Mouse (Mus musculus): ENCODE measurements around the gene Cfl1. TPM values are rescaled to one million over a fixed set of nuclear protein-coding genes. Genes with fewer than 3 reads are reported as not detected.

Cfl1 gene
- polyA plus RNA-seq, 1 experiment from 2014 or later, result 3,308 TPM

DNA sequence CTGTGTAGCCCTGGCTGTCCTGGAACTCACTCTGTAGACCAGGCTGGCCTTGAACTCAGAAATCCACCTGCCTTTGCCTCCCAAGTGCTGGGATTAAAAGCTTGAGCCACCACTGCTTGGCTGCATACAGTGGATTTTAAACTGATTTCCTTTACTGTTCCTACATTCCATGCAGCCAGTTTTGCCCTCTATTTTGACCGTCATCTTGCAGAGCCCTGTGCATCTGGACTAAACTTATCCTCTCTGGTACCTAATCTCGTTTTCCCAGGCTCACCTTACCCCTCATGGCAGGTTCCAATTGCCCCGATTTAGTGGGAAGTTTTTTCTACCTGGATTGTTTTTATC lies 22.7 kb downstream of the Cfl1 start:
- H3K9ac ChIP-seq (replicated peaks; ENCODE audit: low read length), result no peak overlapping the region
- H3K4me3 ChIP-seq (ENCODE audit: low read depth, low read length), result no peak overlapping the region
- WGBS, result 86% methylated on average over 3 of the region's 3 CpGs
- H3K27me3 ChIP-seq (ENCODE audit: control insufficient read depth, insufficient read depth, low read length), result no peaks in the 10 kb centered on the region
- no peaks in the 10 kb centered on the region for H3K9me3 ChIP-seq (replicated peaks; ENCODE audit: control insufficient read depth, low read length)
- ATAC-seq (replicated peaks; ENCODE audit: insufficient number of reproducible peaks, low FRiP score, low TSS enrichment, low read depth), result no peak
- no peak for DNase-seq (ENCODE audit: low spot score)
- no peaks in the 10 kb centered on the region for H3K4me1 ChIP-seq (ENCODE audit: control insufficient read depth, insufficient read depth, low read length)
- no peak overlapping the region for H3K27ac ChIP-seq (replicated peaks; ENCODE audit: low read depth, low read length)
- no peaks in the 10 kb centered on the region for H3K36me3 ChIP-seq (replicated peaks; ENCODE audit: control insufficient read depth, insufficient read depth, low read depth, low read length)
- H3K4me2 ChIP-seq (ENCODE audit: low read depth, low read length), result no peak overlapping the region

DNA sequence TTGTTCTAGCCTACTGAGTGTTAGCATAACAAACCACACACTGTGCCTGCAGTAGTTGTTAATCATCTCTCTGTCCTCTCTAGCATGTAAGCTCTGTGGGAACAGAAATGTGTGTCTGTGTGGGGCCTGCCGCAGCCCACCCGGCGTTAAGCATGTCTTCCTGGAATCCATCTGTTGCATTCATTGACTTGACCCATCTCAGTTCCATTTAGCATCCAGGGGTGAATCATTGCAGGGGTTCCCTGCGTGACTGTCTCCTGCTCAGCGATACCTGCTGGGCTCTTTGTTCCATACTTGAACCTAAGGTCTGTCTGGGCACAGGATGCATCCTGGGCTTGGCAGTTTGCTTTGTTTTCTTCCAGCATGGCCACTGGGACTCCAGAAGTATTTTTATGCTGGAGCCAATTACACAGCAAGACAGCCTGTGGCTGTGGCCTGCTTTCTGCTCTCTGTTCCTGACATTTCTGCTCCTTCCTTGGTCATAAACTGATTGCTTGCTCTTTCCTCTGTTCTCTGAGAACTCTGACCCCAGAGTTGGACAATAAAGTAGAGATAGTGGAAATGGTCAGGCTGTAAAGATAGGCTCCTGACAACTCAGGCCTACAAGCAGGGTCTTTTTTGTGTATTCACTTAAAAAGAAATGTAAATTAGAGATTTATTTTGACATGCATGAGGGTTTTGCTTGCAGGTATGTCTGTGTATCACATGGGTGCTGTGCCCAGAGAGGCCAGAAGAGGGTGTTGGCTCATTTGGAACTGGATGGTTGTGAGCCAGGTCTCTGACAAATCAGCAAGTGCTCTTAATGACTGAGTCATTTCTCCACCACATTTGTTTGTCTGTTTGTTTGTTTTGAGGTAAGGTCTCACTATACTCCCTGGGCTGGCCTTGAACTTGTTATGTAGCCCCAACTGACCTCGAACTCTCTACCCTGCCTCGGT lies 25.9 kb downstream of the Cfl1 start:
- no peak overlapping the region for H3K4me3 ChIP-seq (ENCODE audit: low read depth, low read length)
- no peaks in the 10 kb centered on the region for H3K4me1 ChIP-seq (ENCODE audit: control insufficient read depth, insufficient read depth, low read length)
- H3K27ac ChIP-seq (replicated peaks; ENCODE audit: low read depth, low read length), result no peak overlapping the region
- no peak overlapping the region for H3K9ac ChIP-seq (replicated peaks; ENCODE audit: low read length)
- WGBS, result 82% methylated on average over 7 of the region's 7 CpGs
- H3K9me3 ChIP-seq (replicated peaks; ENCODE audit: control insufficient read depth, low read length), result no peaks in the 10 kb centered on the region
- ATAC-seq (replicated peaks; ENCODE audit: insufficient number of reproducible peaks, low FRiP score, low TSS enrichment, low read depth), result no peak
- H3K36me3 ChIP-seq (replicated peaks; ENCODE audit: control insufficient read depth, insufficient read depth, low read depth, low read length), result no peaks in the 10 kb centered on the region
- H3K4me2 ChIP-seq (ENCODE audit: low read depth, low read length), result no peak overlapping the region
- no peaks in the 10 kb centered on the region for H3K27me3 ChIP-seq (ENCODE audit: control insufficient read depth, insufficient read depth, low read length)
- no peak for DNase-seq (ENCODE audit: low spot score)

DNA sequence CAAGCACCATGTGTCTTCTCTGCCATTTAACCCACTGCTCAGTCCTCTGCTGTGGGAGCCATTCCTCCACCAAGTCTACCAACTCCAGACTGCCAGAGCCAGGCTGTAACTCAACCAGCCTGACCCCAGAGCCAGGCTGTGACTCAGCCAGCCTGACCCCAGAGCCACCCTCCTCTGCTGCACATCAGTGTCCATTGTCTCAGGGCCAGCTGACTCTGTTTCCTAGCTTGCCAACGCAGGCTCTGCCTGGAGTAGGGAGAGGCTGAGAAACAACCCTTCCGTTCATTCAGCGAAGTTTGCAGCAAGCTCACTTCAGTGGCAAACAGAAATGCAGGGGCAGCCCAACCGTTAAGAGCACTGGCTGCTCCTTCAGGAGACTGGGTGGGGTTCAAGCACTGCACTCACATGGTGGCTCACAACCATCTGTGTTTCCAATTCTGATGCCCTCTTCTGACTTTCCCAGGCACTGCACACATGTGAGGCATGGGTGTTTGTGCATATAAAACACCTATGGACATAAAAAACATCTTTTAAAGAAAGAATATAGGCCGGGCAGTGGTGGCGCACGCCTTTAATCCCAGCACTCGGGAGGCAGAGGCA lies 26.8 kb downstream of the Cfl1 start:
- DNase-seq (ENCODE audit: low spot score), result no peak
- ATAC-seq (replicated peaks; ENCODE audit: insufficient number of reproducible peaks, low FRiP score, low TSS enrichment, low read depth), result no peak
- 78% methylated on average over 8 of the region's 8 CpGs for whole genome bisulfite sequencing
- H3K9me3 ChIP-seq (replicated peaks; ENCODE audit: control insufficient read depth, low read length), result no peaks in the 10 kb centered on the region
- no peak overlapping the region for H3K4me2 ChIP-seq (ENCODE audit: low read depth, low read length)
- no peaks in the 10 kb centered on the region for H3K36me3 ChIP-seq (replicated peaks; ENCODE audit: control insufficient read depth, insufficient read depth, low read depth, low read length)
- no peaks in the 10 kb centered on the region for H3K4me1 ChIP-seq (ENCODE audit: control insufficient read depth, insufficient read depth, low read length)
- no peak overlapping the region for H3K9ac ChIP-seq (replicated peaks; ENCODE audit: low read length)
- H3K27me3 ChIP-seq (ENCODE audit: control insufficient read depth, insufficient read depth, low read length), result no peaks in the 10 kb centered on the region
- no peak overlapping the region for H3K4me3 ChIP-seq (ENCODE audit: low read depth, low read length)
- no peak overlapping the region for H3K27ac ChIP-seq (replicated peaks; ENCODE audit: low read depth, low read length)

DNA sequence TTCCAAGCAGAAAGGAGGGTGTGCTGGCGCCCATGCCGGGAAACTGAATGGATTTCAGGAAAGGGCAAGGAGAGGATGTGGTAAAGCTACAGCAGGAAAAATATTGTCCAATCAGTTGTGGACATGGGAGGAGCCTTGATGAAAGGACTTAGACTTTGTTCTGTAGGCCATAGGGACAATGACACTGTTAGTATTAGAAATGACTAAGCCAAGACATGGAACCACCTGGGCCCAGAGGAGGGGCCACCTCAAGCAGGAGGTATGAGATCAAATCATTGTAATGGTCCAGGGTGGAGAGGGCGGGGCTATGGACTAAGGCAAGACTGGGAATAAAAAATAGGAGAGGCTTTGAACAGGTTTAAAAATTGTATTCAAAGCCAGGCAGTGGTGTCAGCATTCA lies 28.5 kb downstream of the Cfl1 start:
- Histone ChIP-seq H3K9me3 (replicated peaks; ENCODE audit: control insufficient read depth, low read length) (no peaks in the 10 kb centered on the region), H3K4me2 (ENCODE audit: low read depth, low read length) (no peak overlapping the region), H3K36me3 (replicated peaks; ENCODE audit: control insufficient read depth, insufficient read depth, low read depth, low read length) (no peaks in the 10 kb centered on the region), H3K27me3 (ENCODE audit: control insufficient read depth, insufficient read depth, low read length) (no peaks in the 10 kb centered on the region), H3K27ac (replicated peaks; ENCODE audit: low read depth, low read length) (no peak overlapping the region), H3K4me1 (ENCODE audit: control insufficient read depth, insufficient read depth, low read length) (no peaks in the 10 kb centered on the region), H3K9ac (replicated peaks; ENCODE audit: low read length) (no peak overlapping the region), H3K4me3 (ENCODE audit: low read depth, low read length) (no peak overlapping the region)
- DNase-seq (ENCODE audit: low spot score), result no peak
- ATAC-seq (replicated peaks; ENCODE audit: insufficient number of reproducible peaks, low FRiP score, low TSS enrichment, low read depth), result no peak
- WGBS, result 78% methylated on average over 3 of the region's 3 CpGs

DNA sequence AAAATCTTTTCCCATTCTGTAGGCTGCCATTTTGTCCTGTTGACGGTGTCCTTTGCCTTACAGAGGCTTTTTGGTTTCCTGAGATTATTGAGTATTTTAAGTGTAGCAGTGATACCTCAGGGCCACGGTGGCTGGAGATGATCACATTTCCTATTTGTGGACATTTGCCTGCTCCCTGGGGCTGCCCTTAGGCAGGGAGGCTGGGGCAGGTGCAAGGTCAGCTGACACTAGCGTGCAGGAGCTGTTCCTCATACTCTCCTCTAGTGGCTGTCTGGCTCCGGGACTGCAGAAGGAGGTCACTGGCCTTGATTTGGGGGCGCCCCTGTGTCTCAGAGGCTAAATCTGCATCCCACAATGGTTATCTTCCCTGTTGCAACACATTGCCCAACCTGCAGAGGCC lies 34.9 kb downstream of the Cfl1 start:
- Histone ChIP-seq H3K4me2 (ENCODE audit: low read depth, low read length) (no peak overlapping the region), H3K27ac (replicated peaks; ENCODE audit: low read depth, low read length) (no peak overlapping the region), H3K9me3 (replicated peaks; ENCODE audit: control insufficient read depth, low read length) (no peaks in the 10 kb centered on the region), H3K4me3 (ENCODE audit: low read depth, low read length) (no peak overlapping the region), H3K9ac (replicated peaks; ENCODE audit: low read length) (no peak overlapping the region), H3K36me3 (replicated peaks; ENCODE audit: control insufficient read depth, insufficient read depth, low read depth, low read length) (no peaks in the 10 kb centered on the region), H3K4me1 (ENCODE audit: control insufficient read depth, insufficient read depth, low read length) (no peaks in the 10 kb centered on the region), H3K27me3 (ENCODE audit: control insufficient read depth, insufficient read depth, low read length) (no peaks in the 10 kb centered on the region; the same call in 1 of the 2 replicates)
- WGBS, result 66% methylated on average over 5 of the region's 5 CpGs
- no peak for DNase-seq (ENCODE audit: low spot score)
- ATAC-seq (replicated peaks; ENCODE audit: insufficient number of reproducible peaks, low FRiP score, low TSS enrichment, low read depth), result no peak

DNA sequence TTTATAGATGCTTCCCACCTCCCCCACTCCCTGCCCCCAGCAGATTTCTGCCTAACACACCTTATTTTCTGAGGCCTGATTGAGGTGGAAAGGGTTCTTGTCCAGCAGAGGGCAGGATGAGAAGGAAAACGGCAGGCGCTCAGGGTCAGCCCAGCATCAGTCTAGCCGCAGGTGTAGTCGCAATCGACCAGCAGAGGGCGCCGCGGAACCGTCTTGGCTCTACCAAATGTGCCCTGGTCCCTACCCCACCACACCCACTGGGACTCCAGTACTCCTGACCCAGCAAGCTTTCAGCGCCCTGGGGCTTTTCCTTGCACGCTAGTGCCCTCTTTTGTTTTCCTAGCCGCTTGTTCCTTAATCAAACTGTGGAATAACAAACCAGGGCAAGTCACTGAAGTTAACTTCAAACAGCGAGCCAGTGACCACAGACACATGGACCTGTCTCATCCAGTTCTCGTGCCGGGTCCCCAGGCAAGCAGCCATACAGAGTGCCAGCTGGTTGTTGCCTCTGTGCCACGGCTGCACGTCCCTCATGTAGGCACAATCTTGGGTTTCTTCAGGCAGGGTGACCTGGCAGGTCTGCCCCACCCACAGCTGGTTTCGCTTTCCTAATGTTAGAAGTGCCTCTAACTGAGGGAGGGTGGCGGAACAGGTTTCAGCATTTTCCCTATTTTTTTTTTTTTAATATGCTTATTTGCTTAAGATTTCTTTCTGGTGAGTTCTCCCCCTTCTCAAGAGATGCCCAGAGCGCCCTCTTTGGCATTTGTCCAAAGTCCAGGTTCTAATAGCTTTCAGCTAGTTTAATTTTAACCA lies 39.3 kb downstream of the Cfl1 start:
- Histone ChIP-seq H3K27me3 (ENCODE audit: control insufficient read depth, insufficient read depth, low read length) (no peaks in the 10 kb centered on the region; the same call in 1 of the 2 replicates), H3K9ac (replicated peaks; ENCODE audit: low read length) (no peak overlapping the region), H3K36me3 (replicated peaks; ENCODE audit: control insufficient read depth, insufficient read depth, low read depth, low read length) (no peaks in the 10 kb centered on the region), H3K4me2 (ENCODE audit: low read depth, low read length) (no peak overlapping the region), H3K4me3 (ENCODE audit: low read depth, low read length) (no peak overlapping the region), H3K4me1 (ENCODE audit: control insufficient read depth, insufficient read depth, low read length) (no peaks in the 10 kb centered on the region), H3K9me3 (replicated peaks; ENCODE audit: control insufficient read depth, low read length) (no peaks in the 10 kb centered on the region), H3K27ac (replicated peaks; ENCODE audit: low read depth, low read length) (no peak overlapping the region)
- 15% methylated on average over 20 of the region's 20 CpGs for WGBS
- ATAC-seq (replicated peaks; ENCODE audit: insufficient number of reproducible peaks, low FRiP score, low TSS enrichment, low read depth) (peak; percentile 95), DNase-seq (ENCODE audit: low spot score) (peak; percentile 96)

DNA sequence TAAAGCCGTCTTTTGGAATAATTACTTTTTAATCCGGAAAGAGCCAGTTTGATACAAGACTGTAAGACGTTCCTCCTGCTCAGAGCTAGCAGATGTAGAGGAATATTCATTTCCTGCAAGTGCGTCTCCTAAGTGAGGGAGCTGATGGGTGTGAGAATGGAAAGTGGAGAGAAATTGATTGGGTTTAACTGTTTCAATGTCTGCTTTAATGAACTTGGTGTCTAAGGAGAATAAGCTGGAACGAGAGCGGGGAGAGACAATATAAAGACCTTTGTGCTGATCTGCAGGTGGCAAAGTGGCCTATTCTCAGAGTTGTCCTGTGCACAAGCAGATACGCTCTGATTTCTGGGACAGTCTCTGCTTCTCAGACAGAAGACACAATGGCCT lies 39.9 kb downstream of the Cfl1 start:
- Histone ChIP-seq H3K36me3 (replicated peaks; ENCODE audit: control insufficient read depth, insufficient read depth, low read depth, low read length) (no peaks in the 10 kb centered on the region), H3K4me1 (ENCODE audit: control insufficient read depth, insufficient read depth, low read length) (no peaks in the 10 kb centered on the region), H3K4me3 (ENCODE audit: low read depth, low read length) (no peak overlapping the region), H3K27ac (replicated peaks; ENCODE audit: low read depth, low read length) (no peak overlapping the region), H3K9me3 (replicated peaks; ENCODE audit: control insufficient read depth, low read length) (no peaks in the 10 kb centered on the region), H3K27me3 (ENCODE audit: control insufficient read depth, insufficient read depth, low read length) (no peaks in the 10 kb centered on the region; the same call in 1 of the 2 replicates), H3K4me2 (ENCODE audit: low read depth, low read length) (no peak overlapping the region), H3K9ac (replicated peaks; ENCODE audit: low read length) (no peak overlapping the region)
- DNase-seq (ENCODE audit: low spot score), result no peak
- WGBS, result 53% methylated on average over 7 of the region's 7 CpGs
- no peak for ATAC-seq (replicated peaks; ENCODE audit: insufficient number of reproducible peaks, low FRiP score, low TSS enrichment, low read depth)

Measured in embryonic facial prominence, embryonic 11.5 days (tissue).